Mouse (Mus musculus): ENCODE measurements at regions not wholly inside any gene's neighbourhood (a gene's known extent, or its start where the extent isn't known, plus 50 kb on each side); places are given as distances from the start of the nearest gene placed in this dataset.

DNA sequence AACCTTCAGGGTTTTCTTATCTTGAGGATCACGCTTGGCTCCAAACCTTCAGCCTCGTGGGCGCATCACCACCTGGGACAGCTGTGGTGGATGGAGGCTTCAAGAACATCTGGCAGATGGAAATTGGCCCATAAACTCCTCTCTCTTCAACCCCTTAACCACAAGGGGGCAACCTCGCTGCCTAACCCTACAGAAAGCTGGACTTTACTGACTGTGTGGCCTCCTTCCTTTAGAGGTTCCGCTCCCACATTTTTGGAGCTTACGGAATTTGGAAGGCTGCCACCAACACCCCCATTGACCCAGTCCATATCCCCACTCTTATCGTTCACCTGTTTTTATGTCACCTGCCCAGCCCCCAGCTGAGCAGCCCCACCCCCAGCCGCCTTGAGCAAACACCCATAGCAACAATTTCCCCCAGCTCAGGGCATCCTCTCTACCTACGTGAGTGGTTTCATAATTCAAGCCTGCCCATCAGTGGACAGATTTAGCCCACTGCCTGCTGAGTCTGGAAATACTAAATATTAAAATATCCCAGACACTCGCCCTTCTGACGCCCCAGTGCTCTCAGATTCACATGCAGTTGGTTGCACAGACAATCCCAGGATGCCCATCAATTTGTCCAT is 167.0 kb upstream of the Slc22a22 start:
- no peak for ATAC-seq (ENCODE audit: low FRiP score, low read depth)
- H3K4me1 ChIP-seq (replicated peaks) = no peaks in the 10 kb centered on the region

DNA sequence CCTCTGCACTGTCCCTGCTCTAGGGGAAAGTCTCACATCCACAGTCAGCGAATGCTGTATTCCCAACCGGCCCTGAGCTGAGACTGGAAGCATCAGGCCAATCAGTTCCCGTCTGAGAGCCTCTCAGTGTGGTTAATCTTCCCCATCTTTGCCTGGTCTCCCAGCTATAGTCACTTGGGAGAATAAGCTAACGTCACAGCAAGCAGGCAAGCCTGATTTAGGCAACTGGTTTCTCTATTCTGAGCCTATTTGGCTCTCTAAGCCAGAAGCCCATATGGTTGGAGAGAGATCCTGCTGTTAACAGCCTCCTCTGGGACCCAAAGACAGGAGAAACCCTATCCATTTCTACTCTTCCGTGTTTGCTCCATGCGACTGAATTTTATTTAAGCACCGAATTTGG is 161.7 kb upstream of the Slc22a22 start:
- Histone ChIP-seq H3K9ac (no peak overlapping the region), H3K9me3 (no peaks in the 10 kb centered on the region), H3K4me2 (no peak overlapping the region), H3K27me3 (no peaks in the 10 kb centered on the region), H3K36me3 (no peaks in the 10 kb centered on the region), H3K27ac (replicated peaks) (no peak overlapping the region), H3K4me1 (replicated peaks) (no peaks in the 10 kb centered on the region), H3K4me3 (no peak overlapping the region)
- no peak for ATAC-seq (ENCODE audit: low FRiP score, low read depth)
- WGBS = 67% methylated on average over 7 of the region's 7 CpGs

More for the DNA sequence above, 167.0 kb upstream of the Slc22a22 start:
- Histone ChIP-seq H3K27ac (replicated peaks) (no peak overlapping the region), H3K27me3 (no peaks in the 10 kb centered on the region), H3K9ac (no peak overlapping the region), H3K4me2 (no peak overlapping the region), H3K36me3 (no peaks in the 10 kb centered on the region), H3K4me3 (no peak overlapping the region), H3K9me3 (no peaks in the 10 kb centered on the region)
- 62% methylated on average over 11 of the region's 11 CpGs for WGBS

DNA sequence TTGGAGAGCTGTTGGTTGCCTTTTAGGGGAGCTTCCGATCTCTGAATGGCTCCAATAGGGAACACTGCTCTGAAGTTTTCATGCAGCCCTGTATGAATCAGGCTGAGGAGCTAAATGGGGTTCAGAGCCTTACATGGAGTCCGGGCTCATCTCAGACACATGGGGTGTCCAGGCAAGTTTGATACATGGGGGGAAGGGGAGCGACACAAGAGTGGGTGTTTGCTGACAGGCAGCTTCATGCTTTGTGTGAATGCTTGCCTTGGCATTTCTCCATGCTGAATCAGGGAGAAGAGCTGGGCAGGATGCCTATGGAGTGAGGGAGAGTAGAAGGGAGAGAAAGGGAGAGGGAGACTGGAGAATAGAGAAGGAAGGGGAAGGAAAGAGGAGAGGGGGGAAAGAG is 155.6 kb upstream of the Slc22a22 start:
- Histone ChIP-seq H3K4me2 (no peak overlapping the region), H3K9me3 (no peaks in the 10 kb centered on the region), H3K36me3 (no peaks in the 10 kb centered on the region), H3K9ac (no peak overlapping the region), H3K4me1 (replicated peaks) (0 out of 2 replicates have a peak, but pooled peaks cover 3% of the 10 kb centered on the region), H3K27ac (replicated peaks) (no peak overlapping the region), H3K27me3 (no peaks in the 10 kb centered on the region), H3K4me3 (no peak overlapping the region)
- WGBS = 77% methylated on average over 3 of the region's 3 CpGs
- no peak for ATAC-seq (ENCODE audit: low FRiP score, low read depth)

DNA sequence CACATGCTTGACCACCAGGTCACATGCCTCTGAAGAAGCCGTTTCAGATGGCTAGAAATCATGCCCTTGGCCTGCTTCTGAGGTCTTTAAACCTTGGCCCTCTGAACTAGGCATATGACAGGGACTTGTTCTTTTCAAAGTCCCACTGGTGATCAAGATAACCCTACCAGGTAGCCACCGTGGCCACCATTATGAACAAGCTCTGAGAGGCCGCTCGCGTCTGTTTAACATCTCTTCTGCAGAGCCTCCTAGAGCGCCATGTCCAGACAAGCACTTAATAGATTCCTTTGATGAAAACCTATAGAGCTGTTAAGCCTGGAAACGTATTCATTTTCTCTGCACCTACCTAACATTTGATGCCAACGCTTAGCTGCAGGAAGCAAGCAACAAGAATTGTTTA is 155.1 kb upstream of the Slc22a22 start:
- WGBS = 81% methylated on average over 8 of the region's 8 CpGs
- Histone ChIP-seq H3K27me3 (no peaks in the 10 kb centered on the region), H3K9me3 (no peaks in the 10 kb centered on the region), H3K27ac (replicated peaks) (no peak overlapping the region), H3K4me3 (no peak overlapping the region), H3K4me2 (no peak overlapping the region), H3K4me1 (replicated peaks) (0 out of 2 replicates have a peak, but pooled peaks cover 5% of the 10 kb centered on the region), H3K36me3 (no peaks in the 10 kb centered on the region), H3K9ac (no peak overlapping the region)
- ATAC-seq (ENCODE audit: low FRiP score, low read depth) = no peak

DNA sequence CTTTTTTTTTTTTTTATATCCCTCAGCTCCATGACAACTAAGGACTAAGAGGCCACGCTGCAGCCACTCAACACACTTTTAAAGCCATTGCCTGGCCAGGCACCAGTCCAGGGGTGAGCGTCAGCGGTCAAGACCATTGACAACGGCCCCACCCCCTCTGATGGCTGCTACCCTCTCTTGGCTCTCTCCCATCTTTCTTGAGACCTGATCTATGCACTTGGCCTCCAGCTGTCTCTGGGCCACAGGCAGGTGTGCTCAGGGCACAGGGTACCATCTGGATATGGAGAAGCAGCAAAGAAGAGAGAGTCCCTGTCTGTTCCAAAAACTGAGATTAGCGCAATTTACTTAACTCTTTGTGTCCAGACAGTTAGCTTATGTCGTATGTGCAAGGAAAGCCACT is 141.0 kb upstream of the Slc22a22 start:
- H3K9ac ChIP-seq = no peak overlapping the region
- 71% methylated on average over 6 of the region's 6 CpGs for WGBS
- ATAC-seq (ENCODE audit: low FRiP score, low read depth) = peak; percentile 51; the same call in 1 of the 2 replicates
- no peak overlapping the region for H3K27ac ChIP-seq (replicated peaks)
- H3K4me3 ChIP-seq = no peak overlapping the region
- H3K9me3 ChIP-seq = no peaks in the 10 kb centered on the region
- no peaks in the 10 kb centered on the region for H3K27me3 ChIP-seq
- 0 out of 2 replicates have a peak, but pooled peaks cover 5% of the 10 kb centered on the region for H3K4me1 ChIP-seq (replicated peaks)
- no peak overlapping the region for H3K4me2 ChIP-seq
- no peaks in the 10 kb centered on the region for H3K36me3 ChIP-seq

DNA sequence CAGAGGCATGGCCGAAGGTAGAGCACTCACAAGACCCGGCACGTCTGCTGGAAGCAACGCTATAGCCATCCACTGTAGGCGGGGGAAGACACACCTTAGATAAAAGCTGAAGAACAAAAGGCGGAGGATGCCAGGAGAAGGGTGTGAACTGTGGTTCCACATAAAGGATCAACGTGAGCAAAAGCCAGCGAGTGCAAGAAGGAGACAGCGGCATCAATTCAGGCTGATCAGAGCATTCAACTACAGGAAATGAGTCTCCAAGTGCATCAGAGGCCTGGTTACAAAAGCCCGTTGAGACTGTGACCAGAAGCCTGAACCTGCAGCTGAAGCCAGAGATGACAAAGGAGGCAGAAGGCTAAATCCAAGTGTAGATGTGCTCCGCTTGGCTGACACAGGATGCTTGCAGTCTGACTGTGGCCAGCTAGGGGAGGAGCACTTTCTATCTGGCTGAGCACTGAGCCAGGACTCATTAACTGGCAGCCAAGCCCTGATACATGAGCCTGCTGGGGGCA is 139.5 kb upstream of the Slc22a22 start:
- no peaks in the 10 kb centered on the region for H3K27me3 ChIP-seq
- H3K4me2 ChIP-seq = no peak overlapping the region
- no peak overlapping the region for H3K27ac ChIP-seq (replicated peaks)
- no peak overlapping the region for H3K4me3 ChIP-seq
- H3K9me3 ChIP-seq = no peaks in the 10 kb centered on the region
- no peak overlapping the region for H3K9ac ChIP-seq
- 0 out of 2 replicates have a peak, but pooled peaks cover 5% of the 10 kb centered on the region for H3K4me1 ChIP-seq (replicated peaks)
- H3K36me3 ChIP-seq = no peaks in the 10 kb centered on the region
- peak; percentile 65; the same call in 1 of the 2 replicates for ATAC-seq (ENCODE audit: low FRiP score, low read depth)
- WGBS = 64% methylated on average over 11 of the region's 11 CpGs

DNA sequence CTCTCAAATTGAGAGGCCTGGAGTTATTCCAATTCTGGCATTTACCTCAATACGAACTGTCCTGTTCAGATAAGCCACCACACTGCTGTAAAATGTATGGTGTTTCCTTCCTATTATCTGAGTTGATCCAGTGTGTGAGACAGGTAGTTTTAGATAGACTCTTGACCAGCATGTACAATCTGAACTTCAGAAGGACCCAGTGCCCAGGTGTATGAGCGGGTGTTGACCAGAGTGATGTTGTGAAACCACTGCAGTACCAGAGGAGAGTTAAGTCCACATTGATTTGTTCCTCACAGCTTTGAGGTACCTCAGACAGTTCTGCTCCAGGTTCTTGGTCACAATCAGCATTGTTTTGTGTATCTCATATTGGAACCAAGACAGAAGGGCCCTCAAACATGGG is 132.6 kb upstream of the Slc22a22 start:
- Histone ChIP-seq H3K27me3 (no peaks in the 10 kb centered on the region), H3K36me3 (no peaks in the 10 kb centered on the region), H3K9ac (no peak overlapping the region), H3K4me1 (replicated peaks) (no peaks in the 10 kb centered on the region), H3K27ac (replicated peaks) (no peak overlapping the region), H3K9me3 (no peaks in the 10 kb centered on the region), H3K4me3 (no peak overlapping the region), H3K4me2 (no peak overlapping the region)
- 94% methylated on average over 2 of the region's 2 CpGs for WGBS
- ATAC-seq (ENCODE audit: low FRiP score, low read depth) = no peak

DNA sequence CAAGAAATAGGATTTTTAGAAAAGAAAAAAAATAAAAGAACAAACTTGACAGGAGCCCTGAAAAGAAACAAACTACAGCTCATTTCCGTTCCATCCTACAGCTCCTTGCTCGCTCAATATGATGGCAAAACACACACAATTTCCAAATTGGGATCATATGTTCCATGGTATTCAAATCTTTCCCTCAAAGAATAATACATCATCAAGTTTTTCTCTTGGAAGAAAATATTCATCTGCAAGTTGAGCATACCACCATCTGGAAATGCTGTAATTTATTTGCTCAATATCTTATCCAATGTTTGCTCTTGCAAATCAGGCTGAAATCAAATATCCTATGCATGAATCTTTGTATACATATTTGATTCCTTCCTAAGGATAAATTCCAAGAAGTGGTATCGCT is 131.1 kb upstream of the Slc22a22 start:
- ATAC-seq (ENCODE audit: low FRiP score, low read depth) = no peak
- H3K4me1 ChIP-seq (replicated peaks) = no peaks in the 10 kb centered on the region
- H3K27ac ChIP-seq (replicated peaks) = no peak overlapping the region
- no peaks in the 10 kb centered on the region for H3K36me3 ChIP-seq
- no peak overlapping the region for H3K9ac ChIP-seq
- H3K4me2 ChIP-seq = no peak overlapping the region
- H3K9me3 ChIP-seq = no peaks in the 10 kb centered on the region
- H3K27me3 ChIP-seq = no peaks in the 10 kb centered on the region
- no peak overlapping the region for H3K4me3 ChIP-seq
- 86% methylated on average over 3 of the region's 3 CpGs for WGBS

DNA sequence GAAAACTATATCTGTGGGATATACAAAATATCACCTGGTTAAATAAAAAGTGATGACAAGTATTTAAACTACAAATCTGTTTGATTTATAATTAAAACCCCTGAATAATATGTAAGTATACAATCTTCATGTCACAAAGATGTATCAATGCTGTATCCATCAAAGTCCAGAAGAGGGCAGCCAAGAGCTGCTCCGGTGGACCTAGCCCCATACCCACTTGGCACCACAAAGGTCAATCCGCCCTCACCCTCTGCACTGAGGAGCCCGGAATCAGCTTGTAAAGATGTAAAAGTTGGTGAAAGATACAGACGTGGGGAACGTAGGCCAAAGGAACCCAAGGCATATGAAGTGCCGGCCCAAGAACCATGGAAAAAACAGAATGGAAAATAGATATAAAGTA is 123.1 kb upstream of the Slc22a22 start:
- Histone ChIP-seq H3K9ac (no peak overlapping the region), H3K4me2 (no peak overlapping the region), H3K9me3 (no peaks in the 10 kb centered on the region), H3K4me1 (replicated peaks) (0 out of 2 replicates have a peak, but pooled peaks cover 2% of the 10 kb centered on the region), H3K36me3 (no peaks in the 10 kb centered on the region), H3K4me3 (no peak overlapping the region), H3K27ac (replicated peaks) (no peak overlapping the region), H3K27me3 (no peaks in the 10 kb centered on the region)
- 14% methylated on average over 6 of the region's 6 CpGs for WGBS
- peak; percentile 69; the same call in 1 of the 2 replicates for ATAC-seq (ENCODE audit: low FRiP score, low read depth)

DNA sequence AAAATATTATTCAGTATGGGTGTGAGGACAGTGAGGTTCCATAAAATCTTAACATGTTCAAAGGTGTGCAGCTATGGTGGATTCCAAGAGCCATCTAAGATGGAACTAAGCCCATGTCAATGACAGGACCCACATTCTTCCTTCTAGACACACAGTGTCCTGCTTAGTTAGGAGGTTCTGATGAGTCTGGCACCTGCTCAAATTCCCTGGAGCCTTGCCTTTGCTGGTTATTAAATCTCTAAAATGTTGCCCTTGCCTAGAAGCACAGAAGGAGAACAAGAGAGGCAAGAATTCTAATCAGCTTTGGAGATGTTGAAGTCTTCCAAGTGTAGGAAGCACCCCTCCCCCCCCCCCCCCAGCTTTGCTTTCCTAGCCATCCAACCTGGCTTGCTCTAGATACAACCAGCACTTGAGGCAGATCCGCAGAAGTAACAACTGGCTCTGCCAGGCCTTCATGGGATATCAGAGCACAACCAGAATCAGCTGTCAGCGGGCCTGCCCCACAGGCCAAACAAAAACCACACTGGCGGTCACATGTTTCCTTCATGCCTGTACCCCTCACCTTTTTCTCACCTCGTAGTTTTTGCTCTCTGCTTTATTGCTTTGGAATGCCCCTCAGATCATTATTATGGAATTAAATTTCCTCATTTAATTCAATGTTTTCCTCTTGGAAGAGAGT is 116.0 kb upstream of the Slc22a22 start:
- no peak overlapping the region for H3K4me2 ChIP-seq
- no peaks in the 10 kb centered on the region for H3K27me3 ChIP-seq
- H3K4me3 ChIP-seq = no peak overlapping the region
- no peak overlapping the region for H3K9ac ChIP-seq
- 80% methylated on average over 4 of the region's 4 CpGs for WGBS
- no peak overlapping the region for H3K27ac ChIP-seq (replicated peaks)
- H3K36me3 ChIP-seq = no peaks in the 10 kb centered on the region
- no peak for ATAC-seq (ENCODE audit: low FRiP score, low read depth)
- no peaks in the 10 kb centered on the region for H3K9me3 ChIP-seq
- H3K4me1 ChIP-seq (replicated peaks) = peaks cover 18% of the 10 kb centered on the region

DNA sequence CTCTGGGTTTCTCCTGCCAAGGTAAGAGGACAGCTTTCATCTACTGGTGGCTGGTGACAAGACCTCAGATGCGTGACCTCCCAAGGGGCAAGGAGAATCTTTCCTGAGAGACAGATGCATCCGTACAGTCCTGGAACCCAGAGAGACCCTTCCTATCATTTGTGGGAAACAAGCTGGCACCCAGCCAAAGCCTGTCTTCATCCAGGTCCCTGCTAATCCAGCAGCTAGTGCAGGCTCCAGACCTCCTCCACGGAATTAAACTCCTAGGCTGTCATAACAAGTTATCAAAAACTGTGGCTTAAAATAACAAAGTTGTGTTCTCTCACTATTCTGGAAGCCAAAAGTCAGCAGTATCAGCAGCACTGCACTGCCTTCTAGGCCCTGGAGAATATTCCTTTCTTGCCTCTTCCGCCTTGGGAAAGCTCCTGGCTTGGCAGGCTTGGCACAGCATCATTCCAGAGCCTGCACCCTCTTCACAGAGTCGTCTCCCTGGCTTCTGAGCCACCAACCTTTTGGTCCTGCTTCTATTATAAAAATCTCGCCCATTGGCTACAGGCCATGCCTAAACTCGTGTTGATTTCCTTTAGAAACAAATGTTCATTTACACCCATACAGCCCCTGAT is 113.3 kb upstream of the Slc22a22 start:
- WGBS = 45% methylated on average over 7 of the region's 7 CpGs
- ATAC-seq (ENCODE audit: low FRiP score, low read depth) = peak; percentile 52; the same call in 1 of the 2 replicates
- no peak overlapping the region for H3K4me3 ChIP-seq
- H3K4me1 ChIP-seq (replicated peaks) = peaks cover 18% of the 10 kb centered on the region
- no peaks in the 10 kb centered on the region for H3K27me3 ChIP-seq
- H3K9ac ChIP-seq = no peak overlapping the region
- peak overlapping the region; percentile 64 for H3K27ac ChIP-seq (replicated peaks)
- H3K36me3 ChIP-seq = no peaks in the 10 kb centered on the region
- H3K9me3 ChIP-seq = no peaks in the 10 kb centered on the region
- H3K4me2 ChIP-seq = no peak overlapping the region

Measured in hindbrain, embryonic 15.5 days (tissue).